Mouse (Mus musculus) colon, adult 2 months (tissue): ENCODE data around the gene Tmc1. TPM values are rescaled to one million over a fixed set of nuclear protein-coding genes. Genes with fewer than 3 reads are reported as not detected.

Experiments used
- polyA plus RNA-seq: library from polyadenylated mRNA; depleted of rRNA; stranded (reverse); fragments of >200 nt; gene quantifications from 2 replicates; pipeline ENCODE4 v1.2.3, GENCODE M21; 2012; rRNA removed

Gene Tmc1
- polyA plus RNA-seq: 0.31 and 0.48 TPM in 2 replicates

GRCm38 (mm10) chr19:20953874-20954273 is at the start of gene Tmc1:
TSS of gene Tmc1 (minus strand) at chr19:20954202.

Other genes starting within 250 kb of the Tmc1 start
- gene Aldh1a7, start 226.6 kb downstream of the Tmc1 start, polyA plus RNA-seq: 1.5 and 2.1 TPM in 2 replicates